ENCODE assay signal across 22 mouse cellular contexts in the genomic region with DNA sequence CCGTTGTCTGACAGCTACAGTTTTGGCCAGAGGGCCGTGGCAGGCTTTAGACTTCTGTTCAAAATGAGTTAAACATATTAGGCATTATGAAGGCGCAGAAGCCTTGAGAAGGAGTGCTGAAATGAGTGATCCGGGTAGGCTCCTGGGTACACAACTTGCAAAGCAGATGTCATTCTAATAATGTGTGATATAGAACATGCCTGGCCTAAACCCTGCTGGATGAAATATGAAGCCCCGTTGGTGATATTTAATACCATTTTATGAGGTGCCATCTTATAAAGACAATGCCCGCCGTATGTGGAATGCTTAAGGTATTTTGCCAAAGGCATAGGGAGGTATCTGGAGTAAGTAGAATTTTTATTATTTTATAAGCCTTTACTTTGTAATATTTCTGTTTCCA.
"Had no signal": no experiment of that assay in that cellular context is flagged by ENCODE, and none has a peak within 500 bp of the region (broad histone marks: within the 10 kb centered on the region; RNA-seq: fewer than 3 reads in every experiment).

No protein-coding gene starts in this region.

- H3K9me3 ChIP-seq: heart, embryonic 15.5 days; hindbrain, embryonic 15.5 days; limb, embryonic 15.5 days; liver, embryonic 12.5 days had no signal

- DNase-seq: gastrocnemius, postnatal 14 days; gastrocnemius, postnatal 36 days; heart, adult 18-20 months; heart, postnatal 14 days; heart, postnatal 36 days; kidney, adult 18-20 months; kidney, adult 8-10 months; kidney, postnatal 10 days; kidney, postnatal 25 days; layer of hippocampus, adult 9-11 months; layer of hippocampus, postnatal 36 days; left cerebral cortex, postnatal 4 days had no signal

- H3K9ac ChIP-seq: heart, embryonic 13.5 days; heart, embryonic 15.5 days; hindbrain, embryonic 13.5 days; hindbrain, embryonic 15.5 days; limb, embryonic 15.5 days; liver, embryonic 12.5 days; liver, embryonic 14.5 days had no signal

- H3K27me3 ChIP-seq: heart, embryonic 13.5 days; heart, embryonic 15.5 days; hindbrain, embryonic 13.5 days; hindbrain, embryonic 15.5 days; limb, embryonic 15.5 days; liver, embryonic 12.5 days had no signal

- H3K4me2 ChIP-seq: heart, embryonic 11.5 days; heart, embryonic 13.5 days; heart, embryonic 15.5 days; hindbrain, embryonic 13.5 days; hindbrain, embryonic 15.5 days; limb, embryonic 15.5 days; liver, embryonic 12.5 days had no signal

- ATAC-seq: hindbrain, postnatal 0 days; intestine, postnatal 0 days; liver, embryonic 12.5 days had no signal

- H3K4me3 ChIP-seq: heart, embryonic 13.5 days; heart, embryonic 15.5 days; hindbrain, embryonic 13.5 days; hindbrain, embryonic 15.5 days; limb, embryonic 15.5 days; liver, embryonic 12.5 days had no signal

- H3K4me1 ChIP-seq: heart, embryonic 13.5 days; heart, embryonic 15.5 days; hindbrain, embryonic 13.5 days; hindbrain, embryonic 15.5 days; liver, embryonic 12.5 days had no signal

- H3K36me3 ChIP-seq: heart, embryonic 13.5 days; heart, embryonic 15.5 days; hindbrain, embryonic 13.5 days; hindbrain, embryonic 15.5 days; limb, embryonic 15.5 days; liver, embryonic 12.5 days had no signal

- H3K27ac ChIP-seq: heart, embryonic 13.5 days; heart, embryonic 15.5 days; hindbrain, embryonic 13.5 days; hindbrain, embryonic 15.5 days; hindbrain, postnatal 0 days; limb, embryonic 15.5 days; liver, embryonic 12.5 days; liver, embryonic 14.5 days had no signal
